Mouse (Mus musculus) common myeloid progenitor, adult 5-6 weeks (primary cell): ENCODE data around the gene Abcc8. TPM values are rescaled to one million over a fixed set of nuclear protein-coding genes. Genes with fewer than 3 reads are reported as not detected.

Experiments
- ATAC-seq: replicated peaks from 2 replicates; pipeline ENCODE4 v1.8.0; 2016; ENCODE audit warnings: low read depth, mild to moderate bottlenecking, moderate TSS enrichment, inconsistent platforms; ENCODE audit not compliant: poor library complexity, severe bottlenecking
- total RNA-seq: library from RNA; stranded (forward); fragments of 200-1000, 187-1606 nt; gene quantifications from 2 replicates; pipeline ENCODE4 v1.2.3, GENCODE M21; 2017

The Abcc8 gene
- total RNA-seq, 1 experiment from 2014 or later, result not detected

DNA sequence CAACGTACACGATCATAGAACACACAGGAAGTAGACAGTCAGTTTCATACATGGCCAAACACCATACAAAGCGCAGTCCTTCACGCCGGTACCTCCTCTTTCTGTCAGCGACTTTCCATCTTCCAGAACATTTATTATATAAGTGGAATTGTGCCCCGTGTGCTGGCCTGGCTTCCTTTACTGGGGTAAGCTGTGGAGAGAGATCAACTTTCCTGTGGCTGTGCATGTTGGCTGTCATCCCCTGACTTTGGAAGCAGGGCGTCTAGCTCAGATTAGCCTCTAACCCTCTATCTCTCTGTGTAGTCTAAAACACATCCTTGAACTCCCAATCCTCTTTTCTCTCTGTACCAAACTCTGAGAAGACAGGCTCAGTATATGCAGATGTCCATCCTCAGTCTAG lies 111.0 kb downstream of the Abcc8 start:
- ATAC-seq, result no peak

DNA sequence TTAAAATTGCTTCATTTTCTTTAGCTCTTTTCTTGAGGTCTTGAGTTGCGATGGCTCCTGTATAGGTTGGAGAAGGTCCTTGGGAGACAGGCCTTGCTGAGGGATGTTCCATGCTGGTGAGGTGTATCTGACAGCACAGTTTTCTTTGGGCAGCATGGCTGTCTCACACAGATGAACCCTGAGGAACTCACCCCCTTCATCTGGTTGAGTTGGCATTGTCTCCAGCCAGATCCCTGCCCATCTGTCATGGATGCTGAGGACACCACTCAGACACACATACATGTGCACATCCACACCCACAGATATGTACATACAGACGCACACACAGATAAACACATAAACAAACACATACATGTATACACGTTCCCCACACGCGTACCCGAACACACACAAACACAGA lies 116.5 kb downstream of the Abcc8 start:
- no peak for ATAC-seq

DNA sequence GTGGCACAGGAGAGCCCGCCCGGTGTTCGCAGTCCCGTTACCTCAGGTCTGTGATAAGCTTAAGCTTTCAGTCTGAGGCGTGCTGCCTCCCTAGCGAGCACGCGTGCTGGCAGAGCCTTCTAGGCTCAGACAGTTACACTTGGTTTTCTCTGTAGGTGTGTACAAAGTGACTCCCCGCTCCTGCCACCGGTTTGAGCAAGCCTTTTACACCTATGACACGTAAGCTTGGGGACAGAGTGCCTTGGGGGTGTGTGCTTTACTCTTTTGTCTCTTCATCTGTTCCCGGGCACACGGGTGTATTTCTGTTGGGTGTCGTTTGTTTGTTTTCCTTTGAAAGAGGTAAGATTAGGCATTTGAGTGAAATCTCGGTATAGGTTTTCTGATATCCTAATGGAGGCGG lies 118.2 kb downstream of the Abcc8 start:
- ATAC-seq, result no peak

DNA sequence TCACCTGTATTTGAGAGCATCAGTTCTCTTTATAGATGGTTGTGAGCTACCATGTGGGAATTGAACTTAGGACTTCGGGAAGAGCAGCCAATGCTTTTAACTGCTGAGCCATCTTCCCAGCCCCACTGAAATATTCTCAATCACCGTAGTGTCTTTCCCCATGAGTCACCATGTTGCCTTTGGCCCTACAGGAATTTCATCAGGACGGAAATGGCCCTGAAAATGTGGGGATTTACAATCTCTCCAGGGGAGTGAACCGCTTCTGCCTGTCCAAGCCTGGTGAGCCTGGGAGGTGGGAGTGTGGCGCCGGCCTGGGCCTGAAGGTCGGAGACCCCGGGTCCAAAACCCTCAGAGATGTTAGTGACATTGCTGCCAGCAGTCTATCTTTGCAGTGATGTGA lies 119.1 kb downstream of the Abcc8 start:
- no peak for ATAC-seq

DNA sequence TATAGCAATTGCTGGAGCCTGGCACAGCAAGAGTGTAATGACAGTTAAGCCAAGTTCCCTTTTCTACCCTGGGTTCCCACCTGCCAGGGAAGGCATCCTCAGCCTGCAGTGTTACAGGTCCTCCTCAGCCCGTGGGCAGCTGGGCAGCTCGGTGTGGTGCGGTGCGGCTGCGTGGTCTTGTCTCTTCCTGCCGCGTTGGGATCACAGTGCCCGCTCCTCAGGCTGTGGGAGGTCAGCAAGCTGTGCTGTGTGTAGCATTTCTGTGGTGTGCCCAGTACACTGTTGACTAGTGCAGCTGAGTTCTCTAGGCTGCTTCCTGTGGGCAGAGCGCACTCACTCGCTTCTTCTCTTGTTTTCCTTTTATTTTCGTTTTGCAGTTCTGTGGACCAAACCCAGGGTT lies 121.0 kb downstream of the Abcc8 start:
- peak; percentile 78 for ATAC-seq

Other genes with a start within 250 kb of the Abcc8 start
- gene Abcc6, start 149.7 kb downstream of the Abcc8 start, total RNA-seq, result not detected in 2 replicates
- 53.2 and 72.1 TPM in 2 replicates for gene Nomo1, start 146.3 kb downstream of the Abcc8 start, total RNA-seq
- not detected in 2 replicates for gene Kcnj11, start 79.3 kb downstream of the Abcc8 start, total RNA-seq
- not detected in 2 replicates for gene Ush1c, start 58.5 kb upstream of the Abcc8 start, total RNA-seq
- gene Otog, start 61.0 kb upstream of the Abcc8 start, total RNA-seq, result not detected in 2 replicates
- not detected in 2 replicates for gene Myod1, start 196.4 kb upstream of the Abcc8 start, total RNA-seq
- gene Kcnc1, start 216.5 kb upstream of the Abcc8 start, total RNA-seq, result 1.1 and 1.2 TPM in 2 replicates